8 mouse cellular contexts compared by ENCODE assay signal in genomic region chr10:22714520-22714919, GRCm38 (mm10). TPM values are rescaled to one million over a fixed set of nuclear protein-coding genes. Genes with fewer than 3 reads are reported as not detected.
DNase-seq lines count a peak whose midpoint lies in the region.

No protein-coding gene starts in this region.

- peak; percentile 59 to 70 for DNase-seq in heart, adult 18-20 months
- DNase-seq in heart, postnatal 25 days (ENCODE audit: low spot score): no peak
- peak; percentile 73 for DNase-seq in NIH3T3 (ENCODE audit: low read depth)
- DNase-seq in cerebellum, postnatal 14 days: peak; percentile 77 to 80
- DNase-seq in gastrocnemius, postnatal 14 days: peak; percentile 44
- peak; percentile 73 for DNase-seq in kidney, postnatal 14 days
- peak; percentile 67 for DNase-seq in lung, postnatal 36 days
- peak; percentile 51 for DNase-seq in right cerebral cortex, postnatal 14 days

- intact Hi-C loops in heart, postnatal 25 days (cut with DNase I): loop anchor here (2.0 to 5.0 kb wide), 4 partner anchors 62 to 368 kb away; no protein-coding TSS in a partner anchor
- intact Hi-C loops in gastrocnemius, postnatal 14 days (cut with DNase I; ENCODE audit: low total_unique reads): no loop called here

RNA-seq across cellular contexts. Expression of gene Tbpl1, which starts 17.2 kb away (rescaled TPM):
- total RNA-seq in heart, adult 18-20 months (2021): 10 to 100 TPM; 20.1 to 20.4 TPM
- 10 to 100 TPM; 19.1 to 21.1 TPM for total RNA-seq in heart, postnatal 25 days (2021)
- total RNA-seq in gastrocnemius, postnatal 14 days (2021): 10 to 100 TPM; 17.6 to 20.4 TPM
